Mouse (Mus musculus): ENCODE measurements at regions not wholly inside any gene's neighbourhood (a gene's known extent, or its start where the extent isn't known, plus 50 kb on each side); places are given as distances from the start of the nearest gene placed in this dataset.
A peak's percentile ranks its signal among the peaks of the same experiment; 100 is the strongest.

GRCm38 (mm10) chr1:143946933-143947332 lies 57.0 kb downstream of the Rgs2 start:
- DNase-seq: peak; percentile 56

GRCm38 (mm10) chr1:143941465-143941864 lies 62.5 kb downstream of the Rgs2 start:
- peak; percentile 57 for DNase-seq

- DNase-seq: no peak
Measured at GRCm38 (mm10) chr1:143939511-143939910, 64.5 kb downstream of the Rgs2 start.

GRCm38 (mm10) chr1:143938569-143938968 lies 65.4 kb downstream of the Rgs2 start:
- no peak for DNase-seq

- no peak for DNase-seq
Measured at GRCm38 (mm10) chr1:143930798-143931197, 73.2 kb downstream of the Rgs2 start.

- DNase-seq: no peak
Measured at GRCm38 (mm10) chr1:143929567-143930165, 74.3 kb downstream of the Rgs2 start.

- no peak for DNase-seq
Measured at GRCm38 (mm10) chr1:143922499-143922898, 81.5 kb downstream of the Rgs2 start.

- DNase-seq: no peak
Measured at GRCm38 (mm10) chr1:143920256-143920655, 83.7 kb downstream of the Rgs2 start.

GRCm38 (mm10) chr1:143918949-143919348 lies 85.0 kb downstream of the Rgs2 start:
- DNase-seq: no peak

- no peak for DNase-seq
Measured at GRCm38 (mm10) chr1:143918146-143918774, 85.7 kb downstream of the Rgs2 start.

- no peak for DNase-seq
Measured at GRCm38 (mm10) chr1:143917623-143918022, 86.3 kb downstream of the Rgs2 start.

- DNase-seq: peak; percentile 32
Measured at GRCm38 (mm10) chr1:143916587-143916986, 87.4 kb downstream of the Rgs2 start.

- no peak for DNase-seq
Measured at GRCm38 (mm10) chr1:143912586-143912985, 91.4 kb downstream of the Rgs2 start.

- no peak for DNase-seq
Measured at GRCm38 (mm10) chr1:143911230-143911629, 92.7 kb downstream of the Rgs2 start.

GRCm38 (mm10) chr1:143910530-143910929 lies 93.4 kb downstream of the Rgs2 start:
- no peak for DNase-seq

- no peak for DNase-seq
Measured at GRCm38 (mm10) chr1:143907312-143907711, 96.6 kb downstream of the Rgs2 start.

- DNase-seq: no peak
Measured at GRCm38 (mm10) chr1:143906881-143907280, 97.1 kb downstream of the Rgs2 start.

- DNase-seq: no peak
Measured at GRCm38 (mm10) chr1:143903985-143904384, 100.0 kb downstream of the Rgs2 start.

- DNase-seq: no peak
Measured at GRCm38 (mm10) chr1:143903234-143903633, 100.7 kb downstream of the Rgs2 start.

GRCm38 (mm10) chr1:143901127-143901920 lies 102.6 kb downstream of the Rgs2 start:
- no peak for DNase-seq

GRCm38 (mm10) chr1:143888510-143888909 lies 111.4 kb downstream of the Uchl5 start:
- DNase-seq: no peak

GRCm38 (mm10) chr1:143888065-143888464 lies 111.0 kb downstream of the Uchl5 start:
- no peak for DNase-seq

GRCm38 (mm10) chr1:143886014-143886413 lies 108.9 kb downstream of the Uchl5 start:
- DNase-seq: no peak

- no peak for DNase-seq
Measured at GRCm38 (mm10) chr1:143881192-143881591, 104.1 kb downstream of the Uchl5 start.

Measured in kidney, adult 9 months (tissue).